Mouse (Mus musculus) heart, postnatal 0 days (tissue): Measurements from ENCODE around the gene Ssbp3.

ENCODE experiments used
- CTCF ChIP-seq: IDR thresholded peaks from 2 replicates; pipeline ENCODE4 v1.5.1; 2016; ENCODE audit warnings: antibody characterized with exemption, control low read depth, low read depth
- EP300 ChIP-seq: IDR thresholded peaks from 2 replicates; pipeline ENCODE4 v1.6.1; 2016; ENCODE audit warnings: antibody characterized with exemption, low read depth

DNA sequence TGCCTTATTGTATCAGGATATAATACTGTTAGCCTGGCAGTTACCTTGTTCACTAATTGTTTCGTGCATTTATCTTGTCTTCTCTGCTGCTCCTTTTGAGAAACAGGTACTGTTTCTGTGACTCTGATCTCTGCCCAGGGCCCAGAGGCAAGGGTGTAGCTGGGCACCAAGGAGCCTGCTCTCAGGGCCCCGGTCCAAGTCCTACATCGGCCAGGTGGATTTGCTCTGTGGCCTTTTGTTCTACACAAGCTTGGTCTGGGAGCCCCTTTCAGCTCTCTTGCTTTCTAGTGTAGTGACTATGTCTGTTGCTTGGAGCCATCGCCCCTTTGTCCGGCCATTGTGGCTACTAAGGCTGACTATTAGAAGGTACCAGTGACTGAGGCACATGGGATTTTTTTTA is 82.6 kb downstream of the Ssbp3 start:
- TF ChIP-seq EP300 (no peak), CTCF (no peak)
